Mouse (Mus musculus) stomach, postnatal 0 days (tissue): ENCODE measurements at regions not wholly inside any gene's neighbourhood (a gene's known extent, or its start where the extent isn't known, plus 50 kb on each side); places are given as distances from the start of the nearest gene placed in this dataset.
"Not testable (repeated sequence)": the region's sequence is repeated elsewhere in the genome, so short reads cannot be mapped to it uniquely, and the experiment has no call there.

ENCODE experiments used
- CTCF ChIP-seq: IDR thresholded peaks from 2 replicates; pipeline ENCODE4 v1.5.1; 2016; ENCODE audit warnings: antibody characterized with exemption, low read depth, mild to moderate bottlenecking, moderate library complexity
- EP300 ChIP-seq: optimal IDR thresholded peaks from 2 replicates; pipeline ENCODE3; 2016; ENCODE audit warnings: antibody characterized with exemption

GRCm38 (mm10) chr14:52956515-52956914 lies 461.0 kb upstream of the Olfr1507 start:
- TF ChIP-seq EP300, CTCF: not testable (repeated sequence)
